Mouse (Mus musculus) layer of hippocampus, adult 8-10 months (tissue): Measurements from ENCODE around the gene Abtb1. TPM values are rescaled to one million over a fixed set of nuclear protein-coding genes. Genes with fewer than 3 reads are reported as not detected.

ENCODE experiments used
- DNase-seq, 2 experiments: peaks; one replicate each; pipeline ENCODE4 v3.0.0; 2022; ENCODE audit warnings: low spot score in 2 of 2
- total RNA-seq, 4 experiments: library from RNA; stranded (reverse); gene quantifications; 2 replicates each; pipeline ENCODE4 v1.2.4; 2022

Gene Abtb1
- total RNA-seq, 4 experiments from 2014 or later: 31.1 to 38.6 (median 37.0) TPM

DNA sequence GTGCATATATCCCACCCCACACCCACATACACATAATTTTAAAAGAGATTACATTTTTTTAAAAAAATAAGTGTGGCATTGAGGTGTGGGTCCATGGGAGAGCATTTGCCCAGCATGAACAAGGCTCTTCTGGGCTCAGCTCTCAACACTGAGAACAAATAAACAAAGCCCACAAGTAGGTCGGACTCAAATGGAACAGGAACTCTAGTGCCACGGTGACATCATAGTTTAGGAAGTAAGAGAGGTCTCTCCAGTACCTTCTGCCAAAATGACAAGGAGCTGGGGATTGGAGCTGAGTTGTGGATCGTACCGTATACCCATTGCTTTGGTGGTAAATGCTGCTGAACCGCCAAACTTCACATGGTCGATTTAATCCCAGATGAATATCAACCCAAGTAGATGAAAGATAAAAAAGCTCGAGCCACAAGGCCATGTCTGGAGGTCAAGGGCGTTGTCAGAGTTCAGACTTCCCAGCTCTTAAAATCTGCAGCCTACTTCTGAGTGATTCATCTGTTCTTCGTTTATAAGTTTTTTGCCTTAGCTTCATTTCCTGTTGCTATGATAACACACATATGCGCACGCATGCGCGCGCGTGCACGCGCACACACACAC is 36.7 kb downstream of the Abtb1 start:
- no peak for DNase-seq

DNA sequence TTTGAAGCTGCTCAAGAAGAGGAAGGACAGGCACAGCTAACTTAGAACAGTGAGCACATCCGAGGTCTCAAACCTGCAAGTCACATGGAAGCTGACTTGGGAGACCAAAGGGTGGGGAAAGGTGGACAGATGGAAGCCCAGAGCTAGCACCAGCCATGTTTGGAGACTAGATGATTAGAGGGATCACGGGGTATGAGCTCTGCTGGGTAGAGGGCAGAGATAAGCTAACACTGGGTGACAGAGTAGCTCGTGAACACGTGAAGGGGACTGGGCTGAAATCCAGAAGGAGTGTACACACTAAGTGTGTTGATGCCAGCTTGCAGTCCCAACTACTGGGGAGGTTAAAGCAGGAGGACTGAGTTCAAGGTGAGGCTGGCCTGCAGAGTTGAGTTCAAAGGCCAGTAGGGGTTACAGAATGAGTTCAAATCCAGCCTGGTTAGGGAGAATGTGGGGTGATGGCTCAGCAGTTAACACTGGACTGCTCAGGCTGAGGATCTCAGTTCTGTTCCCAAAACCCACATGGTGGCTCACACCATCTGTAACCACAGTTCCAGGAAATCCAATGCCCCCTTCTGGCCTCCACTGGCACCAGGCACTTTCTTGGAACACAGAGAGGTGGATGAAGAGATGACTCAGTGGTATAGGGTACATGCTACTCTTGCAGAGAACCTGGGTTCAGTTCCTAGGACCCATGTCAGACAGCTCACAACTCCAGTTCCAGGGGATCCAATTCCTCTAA is 37.7 kb downstream of the Abtb1 start:
- DNase-seq: no peak

DNA sequence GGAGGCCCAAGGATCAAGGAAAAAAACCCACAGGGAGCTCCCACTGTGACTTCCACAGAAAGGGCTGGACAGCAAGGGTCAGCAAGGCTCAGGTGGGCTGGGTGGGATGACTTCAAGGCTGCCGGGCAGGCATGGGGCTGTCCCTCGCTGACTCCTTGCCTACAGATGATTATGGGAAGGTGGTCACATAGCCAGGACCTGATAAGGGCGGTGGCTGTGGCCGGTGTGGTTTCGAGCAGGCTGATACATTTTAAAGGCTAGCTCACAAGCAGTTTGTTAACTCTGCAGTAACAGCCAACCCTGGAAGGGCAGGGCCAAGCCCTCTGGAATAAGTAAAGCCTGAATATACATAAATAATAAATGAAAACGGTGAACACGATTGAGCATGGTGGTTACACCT is 38.7 kb downstream of the Abtb1 start:
- no peak for DNase-seq

DNA sequence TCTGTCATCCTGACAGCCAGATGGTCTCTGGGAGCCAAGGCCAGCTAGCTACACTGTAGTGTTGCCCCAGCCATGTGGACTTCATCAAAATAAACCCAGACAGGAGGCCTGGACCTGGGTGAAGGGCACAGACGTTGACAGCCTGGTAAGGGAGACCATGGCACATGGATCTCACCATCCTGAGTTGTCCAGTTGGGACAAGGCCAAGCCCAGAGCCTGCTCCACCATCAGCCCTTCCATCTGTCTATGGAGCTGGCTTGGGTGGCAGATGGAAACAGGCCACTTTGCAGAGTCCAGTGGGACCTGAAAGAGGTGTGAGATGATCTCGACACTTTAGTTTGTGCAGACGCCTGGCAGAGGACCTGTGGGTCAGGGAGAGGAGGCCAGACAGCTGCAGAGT is 41.0 kb downstream of the Abtb1 start:
- DNase-seq: no peak

DNA sequence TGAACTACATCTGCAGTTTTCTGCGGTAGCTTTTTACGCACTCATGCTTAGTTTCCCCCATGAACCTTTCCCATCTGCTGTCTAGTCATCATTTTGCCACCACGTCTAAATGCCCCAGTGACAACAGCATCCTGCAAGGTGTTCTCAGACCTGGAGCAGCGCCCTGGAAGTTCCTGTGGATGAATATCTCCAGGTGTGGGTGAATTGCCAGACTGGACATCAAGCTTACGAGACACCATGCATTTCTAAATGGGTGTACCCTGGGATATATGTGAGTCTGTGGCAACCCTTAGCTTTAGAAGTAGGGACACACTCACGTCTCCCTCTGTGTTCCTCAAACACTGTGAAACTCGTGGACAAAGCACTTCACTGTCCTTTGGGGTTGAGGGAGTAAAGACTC is 41.6 kb downstream of the Abtb1 start:
- DNase-seq: no peak

DNA sequence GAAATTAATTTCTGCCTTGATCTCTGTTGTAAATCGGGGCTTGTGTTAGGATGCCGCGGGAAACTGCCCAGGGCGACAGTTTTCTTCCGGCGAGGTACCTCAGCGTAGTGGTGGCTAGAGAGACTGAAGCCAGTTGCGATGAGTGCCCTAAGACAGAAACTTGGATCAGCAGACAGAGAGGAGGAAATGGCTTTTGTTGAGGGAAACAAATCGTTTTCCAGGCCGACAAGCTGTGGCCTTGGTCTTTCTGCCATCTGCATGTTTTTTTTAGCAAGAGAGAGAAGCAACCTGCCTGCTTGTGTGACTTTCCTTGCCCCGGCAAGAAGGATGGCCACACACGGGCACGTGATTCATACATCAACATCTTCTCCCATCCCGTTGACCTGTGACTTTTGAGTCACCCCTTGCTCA is 47.2 kb downstream of the Abtb1 start:
- DNase-seq: no peak

DNA sequence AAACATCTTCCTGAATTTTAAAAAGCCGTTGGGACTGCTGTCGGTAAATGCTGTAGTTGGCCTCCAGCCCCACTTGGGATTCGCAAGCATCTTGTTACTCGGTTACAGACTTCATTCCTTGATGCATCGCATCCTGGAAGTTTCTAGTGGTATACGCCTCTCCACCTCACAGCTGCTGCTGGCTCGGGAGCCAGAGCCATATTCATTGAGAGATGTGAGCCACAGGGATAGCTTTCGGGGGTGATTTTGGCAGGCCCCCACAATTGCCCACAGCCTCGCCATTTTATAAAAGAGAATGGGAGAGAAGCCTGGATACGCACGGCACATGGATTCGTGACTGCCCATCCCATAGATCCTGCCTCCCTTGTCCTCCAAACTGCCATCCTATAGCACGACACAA is 47.9 kb downstream of the Abtb1 start:
- no peak for DNase-seq

DNA sequence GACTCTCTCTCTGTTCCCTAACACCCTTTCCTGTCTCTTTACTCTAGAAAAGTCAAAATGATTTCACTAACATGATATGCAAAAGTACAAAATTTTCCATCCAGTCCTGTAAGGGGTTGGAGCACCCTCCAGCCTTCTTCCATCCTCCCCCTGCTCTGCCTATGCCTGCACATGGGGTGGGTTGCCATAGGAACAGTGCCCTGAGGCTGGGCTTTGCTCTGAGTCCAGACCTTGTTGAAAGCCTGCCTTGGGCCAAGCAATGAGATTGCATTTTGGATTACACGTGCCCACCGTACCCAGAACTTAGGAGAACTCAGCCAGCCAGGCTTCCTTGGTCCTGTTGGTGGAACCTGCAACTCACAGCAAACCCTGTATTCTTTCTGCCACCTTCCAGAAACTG is 48.5 kb downstream of the Abtb1 start:
- no peak for DNase-seq

DNA sequence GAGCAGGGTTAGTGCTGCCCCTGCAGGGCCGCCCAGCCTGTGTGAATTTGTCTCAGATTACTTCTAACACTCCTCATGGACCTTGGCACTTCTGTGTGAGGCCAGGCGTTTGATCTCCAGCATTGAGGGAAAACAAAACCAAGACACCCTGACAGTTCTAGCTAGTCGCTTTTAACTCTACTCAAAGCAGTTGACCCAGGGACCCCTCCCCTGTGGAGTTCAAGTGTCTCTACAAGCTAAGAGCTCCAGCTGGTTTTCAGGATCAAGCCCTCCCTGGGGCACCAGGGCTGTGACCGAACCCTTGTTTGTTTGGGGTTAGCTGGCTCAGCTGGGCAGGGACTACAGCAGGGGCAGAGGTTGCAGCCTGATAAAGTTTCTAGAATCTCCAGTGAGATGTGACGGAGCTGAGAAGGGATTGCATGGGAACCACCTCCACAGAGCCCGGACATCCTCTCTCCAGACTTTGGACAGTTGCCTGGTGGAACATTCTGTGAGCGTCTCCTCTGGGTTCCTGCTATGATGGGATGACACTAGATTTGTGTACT is 49.6 kb downstream of the Abtb1 start:
- DNase-seq: no peak

DNA sequence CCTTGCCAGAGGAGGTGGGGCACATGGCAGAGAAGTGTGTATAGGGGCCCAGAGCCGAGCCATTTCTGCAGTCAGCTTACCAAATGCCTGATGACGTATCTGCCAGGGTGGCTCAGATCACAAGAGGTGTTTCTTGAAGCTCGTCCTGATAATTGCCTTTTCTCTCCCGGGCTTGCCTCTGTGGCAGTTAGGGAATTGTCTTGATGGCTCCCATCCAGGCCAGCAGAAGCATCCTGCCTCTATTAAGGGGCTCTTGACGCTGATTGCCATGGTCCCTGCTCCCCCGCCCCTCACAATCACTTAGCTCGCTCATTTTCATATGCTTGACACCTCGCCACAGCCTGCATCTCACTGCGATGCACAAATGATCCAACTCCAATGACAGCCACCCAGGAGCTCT is 50.5 kb downstream of the Abtb1 start:
- no peak for DNase-seq

DNA sequence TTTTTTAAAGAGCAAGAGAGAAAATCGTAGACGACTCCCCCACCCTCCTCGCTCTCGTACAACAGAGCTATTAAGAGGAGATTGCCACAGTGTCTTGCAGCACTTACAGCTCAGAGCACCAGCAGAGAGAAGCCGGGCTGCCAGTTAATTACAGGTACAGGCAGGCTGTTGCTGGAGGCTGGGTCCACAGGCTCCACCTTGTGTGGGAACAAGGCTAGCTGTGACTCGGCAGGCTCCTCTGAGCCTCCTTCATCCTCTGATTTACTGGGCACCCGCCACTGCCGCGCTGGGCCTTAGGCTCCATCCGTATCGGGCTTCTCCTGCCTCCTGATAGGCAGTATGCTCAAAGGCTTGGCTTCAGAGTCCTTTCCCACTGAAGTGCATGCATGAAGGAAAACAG is 53.6 kb downstream of the Abtb1 start:
- no peak for DNase-seq

DNA sequence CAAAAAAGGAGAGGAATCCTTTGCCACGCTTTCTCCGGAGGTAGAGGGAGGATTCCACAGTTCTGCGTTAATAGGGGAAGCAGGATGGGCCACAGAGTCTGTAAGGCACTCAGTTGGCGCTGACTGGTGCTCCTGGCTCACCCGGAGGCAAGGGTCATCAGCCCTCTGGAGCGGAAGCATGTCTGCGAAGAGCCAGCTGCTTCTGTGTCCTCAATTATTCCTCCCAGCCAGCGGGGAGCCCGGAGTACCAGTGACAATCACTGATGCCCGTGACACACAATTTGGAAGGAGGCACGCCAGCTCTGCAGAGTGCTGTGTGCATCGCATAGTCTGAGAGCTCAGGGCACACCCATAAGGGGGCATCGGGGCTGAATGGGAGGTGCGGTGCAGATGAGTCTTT is 54.3 kb downstream of the Abtb1 start:
- no peak for DNase-seq

DNA sequence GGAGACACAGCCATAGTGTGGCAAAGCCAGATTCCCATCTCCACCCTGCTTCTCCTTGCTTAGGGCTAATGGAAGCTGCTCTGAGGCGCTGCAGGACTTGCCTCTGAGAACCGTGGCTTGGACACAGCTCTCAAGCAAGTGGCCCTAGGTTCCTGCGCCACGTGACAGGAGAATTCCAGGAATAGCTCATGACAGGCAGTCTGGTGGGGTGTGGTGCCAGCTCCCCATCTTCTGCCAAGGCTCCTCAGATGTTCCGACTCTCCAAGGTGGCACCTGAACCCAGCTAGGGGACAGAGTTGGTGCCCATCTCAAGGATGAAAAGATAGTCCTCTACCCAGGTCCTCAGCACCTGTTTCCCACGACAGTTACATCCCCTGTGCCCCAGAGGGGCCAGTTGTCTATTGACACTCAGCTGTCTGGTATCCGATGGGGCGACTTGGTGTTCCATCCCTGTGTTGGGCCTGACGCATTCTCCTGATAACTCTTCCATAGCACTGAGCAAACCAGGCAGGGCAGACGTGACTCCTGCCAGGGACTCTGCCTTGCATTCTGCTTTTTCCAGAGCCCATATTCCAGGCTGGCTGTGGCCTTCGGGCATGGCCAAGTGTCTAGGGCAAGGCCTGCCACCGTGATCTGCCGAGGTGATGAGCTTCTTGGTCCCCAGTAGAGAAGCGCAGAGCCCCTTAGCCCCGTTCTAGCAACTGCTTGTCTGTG is 54.9 kb downstream of the Abtb1 start:
- no peak for DNase-seq

Other genes starting within 250 kb of the Abtb1 start
- gene Kbtbd12, start 204.0 kb downstream of the Abtb1 start, total RNA-seq: under 1 TPM in 3 of 4 experiments, not detected in 1; 0.21 to 0.36 (median 0.25) TPM
- gene Mgll, start 117.6 kb downstream of the Abtb1 start, total RNA-seq: 100 to 1,000 TPM; 162 to 167 (median 167) TPM
- 100 to 1,000 TPM; 160 to 178 (median 170) TPM for gene Podxl2, start 33.1 kb upstream of the Abtb1 start, total RNA-seq
- 1 to 10 TPM; 4.4 to 7.0 (median 5.5) TPM for gene Mcm2, start 56.8 kb upstream of the Abtb1 start, total RNA-seq
- 10 to 100 TPM; 43.9 to 50.8 (median 49.6) TPM for gene Tpra1, start 60.3 kb upstream of the Abtb1 start, total RNA-seq